Mouse (Mus musculus): ENCODE measurements around the gene Nlrc5.

The Nlrc5 gene

GRCm38 (mm10) chr8:94571896-94572295 lies 137.7 kb downstream of the Nlrc5 start:
- no peak for DNase-seq

DNA sequence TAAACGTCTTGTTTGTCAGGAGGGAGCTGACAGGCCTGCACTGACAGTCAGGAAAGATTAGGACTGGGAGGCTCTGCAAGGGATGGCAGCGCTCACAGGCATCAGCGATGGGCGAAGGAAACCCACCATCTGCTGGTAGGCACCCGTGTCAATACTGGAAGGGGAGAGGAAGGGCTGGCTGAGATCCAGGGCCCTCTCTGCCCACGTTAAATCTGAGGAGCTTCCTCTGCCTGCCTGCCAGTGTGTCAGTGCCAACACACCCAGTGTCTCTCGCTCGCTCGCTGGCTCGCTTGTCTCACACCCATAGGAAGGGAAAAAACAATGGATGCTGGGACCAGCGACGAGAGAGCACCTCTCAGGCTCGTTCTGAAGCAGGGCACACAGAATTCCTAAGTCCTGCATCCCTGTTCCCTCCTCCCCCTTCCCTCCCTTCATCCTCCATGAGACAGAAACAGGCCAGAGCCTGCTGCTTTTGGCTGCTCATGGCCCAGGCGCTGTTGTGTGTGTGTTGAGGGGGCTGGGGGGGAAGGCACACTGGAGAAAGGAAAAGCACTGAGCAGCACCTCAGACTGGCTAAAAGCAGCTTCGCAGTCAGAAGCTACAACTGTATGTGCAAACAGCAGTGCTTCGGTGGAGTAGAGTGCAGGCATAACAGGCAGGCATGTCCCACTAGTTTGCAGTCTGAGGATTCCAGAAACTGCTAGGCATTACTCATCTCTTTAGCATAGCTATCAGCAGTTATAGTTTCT lies 140.2 kb downstream of the Nlrc5 start:
- DNase-seq, result peak; percentile 77

DNA sequence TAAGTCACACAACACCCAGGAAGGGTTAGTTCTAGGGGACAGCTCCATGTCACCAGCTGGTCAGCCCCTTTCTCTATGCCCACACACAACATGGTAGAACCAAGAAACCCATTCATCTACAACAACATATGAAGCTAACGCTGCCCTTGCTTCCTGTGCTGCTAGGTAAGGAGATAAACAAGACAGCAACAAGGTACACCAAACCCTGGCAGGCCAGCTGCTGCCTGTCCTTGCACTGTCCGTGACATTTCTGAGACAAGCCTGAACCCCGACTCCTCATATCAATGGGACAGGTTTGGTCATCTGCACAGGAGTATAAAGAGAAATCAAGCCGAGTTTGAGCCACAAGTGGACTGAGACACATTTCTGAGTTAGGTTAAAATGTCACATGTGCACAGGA lies 141.0 kb downstream of the Nlrc5 start:
- no peak for DNase-seq

All from right cerebral cortex, postnatal 4 days (tissue).